Mouse (Mus musculus) thymus, postnatal 36 days (tissue): ENCODE results near the gene Ackr1.

Experiments used
- DNase-seq, 2 experiments: peaks; one replicate each; pipeline ENCODE4 v3.0.0; 2022; ENCODE audit warnings: mixed read lengths in 2 of 2

Ackr1 gene

GRCm38 (mm10) chr1:173333312-173334253, at the start of gene Ackr1:
Ackr1 (minus strand) TSS chr1:173333750.
- no peak for DNase-seq

DNA sequence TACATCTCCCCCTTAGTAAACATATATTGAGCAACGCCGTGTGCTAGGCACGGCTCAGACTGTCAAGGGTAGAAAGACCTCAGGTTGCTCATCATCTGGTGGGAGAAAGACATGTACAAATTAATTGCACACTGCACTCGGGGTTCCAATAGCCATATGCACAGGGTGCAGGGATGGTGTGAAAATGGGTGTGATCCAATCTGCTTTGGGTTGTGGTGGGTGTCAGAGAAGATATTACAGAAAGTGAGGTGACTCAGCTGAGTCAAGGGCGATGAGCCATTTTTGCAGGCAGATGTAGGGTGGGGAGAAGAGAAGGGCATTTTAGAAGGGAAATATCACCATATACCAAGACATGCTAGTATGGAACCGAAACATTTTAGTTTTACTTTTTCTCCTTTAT, 47.9 kb upstream of the Ackr1 start:
- no peak for DNase-seq

- DNase-seq = no peak
These were observed 44.0 kb upstream of the Ackr1 start for GRCm38 (mm10) chr1:173377380-173378112.

DNA sequence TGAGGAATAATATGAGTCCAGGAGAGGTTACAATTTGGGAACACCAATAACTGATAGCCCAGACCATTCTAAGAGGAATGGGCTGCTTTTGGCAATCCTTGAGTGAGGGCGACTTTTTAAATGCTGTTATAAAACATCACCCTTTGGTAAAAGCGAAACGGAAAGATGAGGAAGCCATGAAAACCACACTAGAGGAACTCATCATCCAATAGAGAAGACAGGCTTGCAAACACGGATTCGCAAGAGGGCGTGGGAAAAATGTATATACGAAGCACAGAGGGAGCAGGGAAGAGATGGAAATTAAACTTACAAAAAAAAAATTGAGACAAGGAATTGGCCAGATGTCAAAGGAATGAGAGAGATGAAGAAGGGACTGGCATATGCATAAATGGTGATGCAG, 40.5 kb upstream of the Ackr1 start:
- DNase-seq = no peak

- no peak for DNase-seq
These were observed 38.0 kb upstream of the Ackr1 start for GRCm38 (mm10) chr1:173371586-173371985.

GRCm38 (mm10) chr1:173370456-173370855, 36.9 kb upstream of the Ackr1 start:
- DNase-seq = no peak

DNA sequence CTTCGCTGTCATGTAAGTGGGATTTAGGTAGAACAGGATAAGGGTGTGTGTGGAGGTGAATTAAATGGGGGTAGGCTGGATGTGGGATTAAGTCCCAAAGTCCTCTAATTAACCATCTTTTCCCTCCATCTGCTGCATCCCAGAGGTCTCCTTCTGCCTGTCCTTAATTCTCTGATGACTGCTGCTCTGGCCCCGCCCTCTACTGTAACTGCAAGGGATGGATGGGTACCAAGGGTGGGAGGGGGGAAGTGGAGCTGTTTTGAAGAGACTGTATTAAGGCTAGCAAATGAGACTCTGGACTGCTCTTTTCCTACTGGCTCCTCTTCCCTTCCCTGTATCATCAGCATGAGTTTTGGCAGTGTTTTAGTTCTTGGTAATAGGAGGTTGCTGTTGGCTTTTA, 36.1 kb upstream of the Ackr1 start:
- DNase-seq = no peak

DNA sequence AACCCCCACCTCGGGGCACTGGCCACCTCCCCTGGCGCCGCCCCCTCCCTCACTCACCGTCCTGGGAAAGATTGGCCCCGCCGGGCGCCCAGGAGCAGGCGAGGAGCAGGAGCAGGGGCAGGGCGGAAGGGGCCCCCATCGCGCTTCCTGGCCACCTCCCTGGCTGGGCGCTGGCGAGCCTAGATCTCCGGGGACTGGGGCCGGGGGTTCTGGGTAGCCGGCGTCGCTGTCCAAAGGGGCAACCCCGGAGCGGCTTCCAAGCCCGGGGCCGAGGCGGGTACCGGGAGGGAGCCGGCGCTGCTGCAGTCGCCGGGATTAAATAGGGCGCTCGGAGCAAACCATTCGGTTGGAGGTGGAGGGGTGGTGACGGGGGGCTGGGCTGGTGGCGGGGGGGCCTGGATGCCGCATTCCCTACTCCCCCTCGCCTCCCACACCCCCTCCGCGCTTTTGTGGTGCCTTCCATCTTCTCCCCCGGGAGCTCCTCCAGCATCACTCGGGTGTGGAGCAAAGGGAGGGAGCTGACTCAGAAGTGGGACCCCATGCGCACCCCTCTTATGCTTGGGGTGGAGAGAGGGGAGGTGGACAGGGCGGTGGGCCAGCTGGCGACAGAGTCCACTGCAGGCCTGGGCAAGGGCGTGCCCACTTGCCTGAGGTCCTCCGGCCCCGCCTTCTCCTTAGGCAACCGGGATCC, 34.0 kb upstream of the Ackr1 start, which contains the start of gene Cadm3:
Gene Cadm3, minus strand, starts transcription at position 340 of the 691 bp plus-strand sequence.
- no peak for DNase-seq

GRCm38 (mm10) chr1:173366701-173367355, 33.3 kb upstream of the Ackr1 start:
- no peak for DNase-seq

DNA sequence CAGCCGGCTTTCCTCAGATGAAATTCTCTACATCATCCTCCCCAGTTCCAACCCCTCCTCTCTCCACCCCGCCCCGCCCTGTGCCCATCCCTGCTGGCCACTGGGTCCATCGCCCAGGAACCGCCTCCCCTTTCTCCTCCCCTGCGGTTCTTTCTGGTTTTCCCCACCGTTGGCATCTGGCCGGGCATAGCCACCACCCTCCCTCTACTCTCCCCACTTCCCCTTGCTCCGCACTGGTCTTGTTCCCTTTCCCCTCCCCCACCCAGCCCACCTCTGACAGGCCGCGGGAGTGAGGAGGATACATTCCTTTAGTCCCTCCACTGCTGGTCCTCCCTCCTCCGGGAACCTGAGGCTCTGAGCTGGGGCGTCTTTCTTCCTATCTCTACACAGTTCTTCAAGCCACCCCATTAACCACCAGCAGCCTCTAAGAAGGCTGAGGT, 32.4 kb upstream of the Ackr1 start:
- DNase-seq = no peak

DNA sequence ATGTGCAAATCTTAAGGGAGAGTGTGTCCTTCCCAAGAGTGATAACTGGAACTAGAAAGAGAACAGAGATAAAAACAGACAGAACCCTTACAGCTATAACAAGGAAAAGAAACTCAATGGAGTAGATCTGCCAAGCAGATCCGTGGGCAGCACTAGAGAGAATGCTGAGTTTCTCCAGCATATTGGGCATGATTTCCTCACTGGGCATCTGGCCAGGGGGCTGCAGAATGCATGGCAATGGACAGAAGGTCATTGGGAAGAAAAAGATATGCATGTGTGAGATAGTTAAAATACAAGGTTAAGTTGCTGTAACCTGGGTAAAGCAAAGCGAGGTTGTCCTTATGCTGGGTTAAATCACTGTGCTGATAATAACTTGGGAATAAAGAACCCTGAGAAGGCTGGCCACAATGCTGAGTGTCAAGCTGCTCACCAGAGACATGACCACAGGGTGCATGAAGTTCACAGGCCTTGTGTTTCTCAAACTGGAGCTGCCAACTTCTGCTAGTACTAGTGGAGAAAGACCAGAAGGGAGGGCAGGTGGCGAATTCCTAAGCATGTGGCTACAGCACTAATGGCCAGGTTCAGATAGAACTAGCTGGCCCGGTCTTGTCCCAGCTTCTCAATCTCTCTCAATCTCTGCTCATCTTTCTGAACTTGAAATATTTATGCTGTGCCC, 30.7 kb upstream of the Ackr1 start:
- no peak for DNase-seq

DNA sequence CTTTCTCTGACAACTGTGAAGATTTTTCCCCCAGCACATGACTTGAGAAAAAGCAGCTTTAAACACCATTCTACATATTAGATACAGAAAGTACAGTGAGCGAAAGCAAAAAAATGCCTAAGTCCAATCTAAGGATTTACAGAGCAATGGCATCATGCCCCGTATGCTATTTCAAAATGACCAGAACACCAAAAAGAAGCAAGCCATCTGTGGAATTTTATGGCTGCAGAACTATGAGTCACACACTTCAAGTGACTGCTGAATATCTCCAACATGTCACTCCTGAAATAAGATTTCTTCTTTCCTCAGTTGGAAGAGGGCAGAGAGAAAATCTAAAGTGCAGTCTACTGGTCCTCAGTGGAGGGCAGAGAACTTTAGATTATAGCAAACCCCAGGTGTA, 29.9 kb upstream of the Ackr1 start:
- DNase-seq = no peak

DNA sequence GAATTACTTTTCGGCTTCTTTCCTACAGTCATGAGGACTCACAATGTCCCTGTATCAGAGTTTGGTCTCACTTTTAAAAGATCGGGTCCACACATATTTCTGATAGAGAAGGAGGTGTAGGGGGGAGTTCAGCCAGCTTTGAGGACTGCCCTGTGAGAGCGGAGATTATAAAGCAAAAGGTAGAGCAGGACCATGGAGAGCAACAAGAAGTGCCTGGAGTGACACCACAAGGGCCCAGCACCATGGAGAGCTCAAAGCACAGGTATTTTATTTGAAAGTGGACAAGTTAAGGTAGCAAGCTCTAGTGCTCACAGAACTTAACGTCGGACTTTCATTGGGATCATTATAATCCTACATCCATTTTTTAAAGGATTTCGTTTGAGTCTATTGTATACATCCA, 28.1 kb upstream of the Ackr1 start:
- peak in 1 of 2 experiments; percentile 11 for DNase-seq

- DNase-seq = no peak
These were observed 26.2 kb upstream of the Ackr1 start for GRCm38 (mm10) chr1:173359590-173360290.

GRCm38 (mm10) chr1:173357799-173358198, 24.2 kb upstream of the Ackr1 start:
- no peak for DNase-seq

DNA sequence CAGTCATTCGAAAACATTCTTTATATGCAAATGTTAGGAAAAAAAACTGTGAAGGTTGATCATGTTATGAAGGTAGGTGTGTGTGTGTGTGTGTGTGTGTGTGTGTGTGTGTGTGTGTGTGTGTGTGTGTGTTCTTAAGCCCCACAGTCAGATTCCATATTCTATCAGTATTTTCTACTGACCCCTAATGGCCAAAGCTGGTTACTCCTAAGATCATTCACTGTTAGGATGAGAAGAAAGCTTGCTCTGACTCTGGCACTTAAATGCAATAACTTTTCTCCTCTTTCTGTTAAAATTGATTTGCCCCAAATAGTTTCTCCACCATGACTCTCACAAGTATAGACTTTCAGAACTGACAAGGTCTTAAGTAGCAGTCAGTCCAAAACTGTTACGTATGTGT, 23.1 kb upstream of the Ackr1 start:
- no peak for DNase-seq

GRCm38 (mm10) chr1:173355107-173355846, 21.7 kb upstream of the Ackr1 start:
- DNase-seq = no peak

DNA sequence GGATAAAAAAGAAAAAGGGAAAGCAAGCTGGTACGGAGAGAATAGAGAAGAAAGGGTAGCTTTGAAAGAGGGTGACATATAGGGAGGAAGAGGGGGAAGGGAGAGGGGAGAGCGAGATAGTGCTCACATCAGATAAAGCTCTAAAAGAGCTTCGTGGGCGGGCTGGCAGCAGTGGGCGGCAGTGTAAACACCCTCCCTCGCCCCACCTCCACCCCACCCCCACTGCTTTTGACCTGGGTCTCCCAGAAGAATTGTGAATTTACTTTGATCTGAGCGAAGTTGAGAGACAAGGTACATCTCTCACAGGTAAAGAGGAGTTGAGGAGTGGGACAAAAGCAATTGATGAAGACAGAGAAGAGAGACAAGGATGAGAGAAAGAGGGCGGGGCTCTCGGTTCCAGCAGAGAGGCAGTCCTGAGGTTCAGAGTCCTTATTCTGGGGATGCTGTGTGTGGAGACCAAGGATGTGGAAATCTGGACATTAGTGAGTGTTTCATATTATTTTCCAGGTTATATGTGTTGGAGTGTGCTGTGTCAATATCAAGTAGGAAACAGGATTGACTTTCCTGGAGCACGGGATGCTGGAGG, 16.9 kb upstream of the Ackr1 start, which contains the start of gene Aim2:
Gene Aim2, plus strand, starts transcription at position 508 of the 586 bp plus-strand sequence.
- no peak for DNase-seq

DNA sequence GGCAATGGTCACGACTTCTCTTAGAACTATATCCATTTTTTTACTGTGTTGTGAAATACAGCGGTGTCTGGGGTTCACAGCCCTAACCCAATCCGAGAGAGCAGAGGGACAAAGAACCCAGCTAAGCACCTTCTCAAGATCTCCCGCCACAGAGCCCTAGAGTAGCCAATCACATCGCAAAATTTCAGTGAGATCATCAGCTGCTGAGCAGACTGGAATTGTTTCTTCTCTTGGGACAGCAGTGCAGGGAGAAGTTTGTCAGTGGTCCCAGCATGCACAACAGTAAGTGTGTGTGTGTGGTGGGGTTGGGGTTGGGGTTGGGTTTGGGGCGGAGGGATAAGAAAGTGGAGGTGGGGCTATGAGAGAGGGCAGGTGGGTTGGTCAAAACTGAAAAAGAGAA, 16.4 kb upstream of the Ackr1 start:
- DNase-seq = peak in 1 of 2 experiments; percentile 9

GRCm38 (mm10) chr1:173349192-173349591, 15.6 kb upstream of the Ackr1 start:
- DNase-seq = no peak
